Mouse (Mus musculus): ENCODE data around the gene Samd4b.

- TF ChIP-seq POLR2A (IDR thresholded peaks at IDR 0.05; ENCODE audit: borderline replicate concordance, extremely low read depth, low read depth, low read length) (no peak), CTCF (IDR thresholded peaks at IDR 0.05; ENCODE audit: insufficient read depth, low read length) (no peak)
Observed at GRCm38 (mm10) chr7:28401030-28401429, 196.9 kb downstream of the Samd4b start.

All from lung, adult 2 months (tissue).